Mouse (Mus musculus) stomach, embryonic 14.5 days (tissue): ENCODE data around the gene Eng. TPM values are rescaled to one million over a fixed set of nuclear protein-coding genes. Genes with fewer than 3 reads are reported as not detected.

Experiments
- ATAC-seq: fragments of 200-750 bp; cut with Nextera tagmentation; 2 replicates; pipeline ENCODE4 v1.8.0; 2017; ENCODE audit warnings: low read depth, moderate TSS enrichment; ENCODE audit not compliant: insufficient number of reproducible peaks, insufficient read depth, low FRiP score
- H3K27ac ChIP-seq: fragments of 300-500 bp; sonication (generic); 2 replicates; pipeline ENCODE4 v1.5.1; 2014; ENCODE audit warnings: mild to moderate bottlenecking, low read length, moderate library complexity, mixed read lengths
- H3K27me3 ChIP-seq: fragments of 300-500 bp; sonication (generic); 2 replicates; pipeline ENCODE4 v1.6.1; 2014; ENCODE audit warnings: low read length, control low read depth, mixed read lengths; ENCODE audit not compliant: control insufficient read depth, insufficient read depth
- H3K36me3 ChIP-seq: fragments of 300-500 bp; sonication (generic); 2 replicates; pipeline ENCODE4 v1.6.1; 2014; ENCODE audit warnings: mild to moderate bottlenecking, control low read depth, low read length, moderate library complexity, mixed read lengths; ENCODE audit not compliant: control insufficient read depth, insufficient read depth
- H3K4me1 ChIP-seq: fragments of 300-500 bp; sonication (generic); 2 replicates; pipeline ENCODE4 v1.6.1; 2014; ENCODE audit warnings: low read length, control low read depth, mixed read lengths; ENCODE audit not compliant: control insufficient read depth, insufficient read depth
- H3K4me2 ChIP-seq: fragments of 300-500 bp; sonication (generic); replicated peaks from 2 replicates; pipeline ENCODE4 v1.6.1; 2014; ENCODE audit warnings: low read depth, low read length, control low read depth
- H3K4me3 ChIP-seq: fragments of 300-500 bp; sonication (generic); 2 replicates; pipeline ENCODE4 v1.5.1; 2014; ENCODE audit warnings: low read depth, low read length, control low read depth
- H3K9ac ChIP-seq: fragments of 300-500 bp; sonication (generic); replicated peaks from 2 replicates; pipeline ENCODE4 v1.6.1; 2014; ENCODE audit warnings: low read depth, mild to moderate bottlenecking, control low read depth, low read length, moderate library complexity, mixed read lengths
- H3K9me3 ChIP-seq: fragments of 300-500 bp; sonication (generic); 2 replicates; pipeline ENCODE4 v1.6.1; 2016; ENCODE audit warnings: low read depth, low read length, control low read depth; ENCODE audit not compliant: control insufficient read depth
- WGBS: fragments of 180-500 bp; shearing (Covaris S2); extraction: QIAGEN DNeasy Blood & Tissue Kit; methylation state at CpG from one replicate; pipeline ENCODE4 v1.1.7; 2014; 5-methylcytosine and 5-hydroxymethylcytosine counted together
- microRNA counts: library from miRNA; unstranded; fragments of <30 nt; microRNA quantifications from one replicate; lab custom pipeline; 2016
- microRNA-seq: library from miRNA; unstranded; fragments of <30 nt; microRNA quantifications from one replicate; pipeline ENCODE4, GENCODE M21; 2016
- polyA plus RNA-seq: library from polyadenylated mRNA; unstranded; fragments of >200 nt; fragmentation: Nextera tagmentation; extraction: Ambion mirVana; gene quantifications from 2 replicates; pipeline ENCODE4 v1.2.1, GENCODE M21; 2014

Gene Eng
- polyA plus RNA-seq, 1 experiment from 2014 or later, result 49.1 TPM

- Histone ChIP-seq H3K4me2 (no peak overlapping the region), H3K4me1 (peaks cover 27% of the 10 kb centered on the region), H3K9ac (no peak overlapping the region), H3K27ac (peak overlapping the region; percentile 27; the same call in 1 of the 2 replicates), H3K9me3 (no peaks in the 10 kb centered on the region), H3K4me3 (no peak overlapping the region), H3K27me3 (no peaks in the 10 kb centered on the region), H3K36me3 (no peaks in the 10 kb centered on the region; the same call in 1 of the 2 replicates)
- no peak for ATAC-seq
- 74% methylated on average over 16 of the region's 16 CpGs for WGBS
Observed at GRCm38 (mm10) chr2:32724832-32725790, 78.7 kb downstream of the Eng start.

DNA sequence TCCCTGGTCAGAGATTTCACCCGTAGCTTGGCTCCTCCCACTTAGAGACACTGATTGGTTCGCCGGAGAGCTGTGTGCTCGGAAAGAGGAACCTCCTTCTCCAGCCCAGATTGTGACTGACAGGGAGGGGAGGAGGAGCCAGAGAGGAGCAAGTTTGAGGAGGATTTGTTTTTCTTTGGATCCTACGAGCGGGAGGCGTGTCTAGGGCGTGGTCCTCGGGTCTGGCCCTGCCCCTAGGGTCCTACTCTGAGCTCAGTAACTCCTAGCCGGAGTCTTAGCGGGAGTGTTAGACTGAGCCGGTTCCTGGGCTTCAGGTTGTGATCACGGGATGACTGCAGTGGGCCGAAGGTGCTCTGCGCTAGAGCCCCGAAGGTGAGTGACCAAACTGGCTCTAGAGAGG, 81.0 kb downstream of the Eng start:
- 1% methylated on average over 16 of the region's 16 CpGs for WGBS
- peak overlapping the region; percentile 29 for H3K4me3 ChIP-seq
- H3K36me3 ChIP-seq, result no peaks in the 10 kb centered on the region; the same call in 1 of the 2 replicates
- H3K9ac ChIP-seq, result 0 out of 2 replicates have a peak overlapping the region, but pooled peaks have one; percentile 11
- H3K4me1 ChIP-seq, result peaks cover 25% of the 10 kb centered on the region
- H3K27ac ChIP-seq, result peak overlapping the region; percentile 28; the same call in 1 of the 2 replicates
- H3K9me3 ChIP-seq, result no peaks in the 10 kb centered on the region
- ATAC-seq, result peak; percentile 93
- peak overlapping the region; percentile 51 for H3K4me2 ChIP-seq
- no peaks in the 10 kb centered on the region for H3K27me3 ChIP-seq

DNA sequence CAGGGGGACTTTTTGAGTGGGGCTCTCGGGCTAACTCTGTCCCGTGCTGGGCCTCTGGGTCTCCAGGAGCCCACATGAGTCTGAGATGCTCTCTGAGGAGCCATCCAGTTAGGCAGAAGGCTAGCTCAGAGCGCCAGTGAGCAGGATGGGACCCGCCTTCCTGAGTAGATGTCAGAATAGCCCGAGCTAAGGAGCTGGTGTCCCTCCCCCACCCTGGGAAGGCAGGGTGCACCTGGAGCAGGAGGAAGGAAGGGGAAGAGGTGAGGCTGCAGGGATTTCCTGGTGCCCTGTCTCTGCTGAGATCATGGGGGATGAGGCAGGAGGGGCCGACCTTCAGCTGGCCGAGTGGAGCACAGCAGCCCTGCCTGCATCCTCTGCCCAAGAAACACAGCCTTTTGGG, 82.1 kb downstream of the Eng start:
- Histone ChIP-seq H3K9me3 (no peaks in the 10 kb centered on the region), H3K4me3 (peak overlapping the region; percentile 29), H3K36me3 (no peaks in the 10 kb centered on the region; the same call in 1 of the 2 replicates), H3K27me3 (no peaks in the 10 kb centered on the region), H3K27ac (peak overlapping the region; percentile 58; the same call in 1 of the 2 replicates), H3K4me2 (peak overlapping the region; percentile 51), H3K9ac (peak overlapping the region; percentile 10; the same call in 1 of the 2 replicates), H3K4me1 (peaks cover 26% of the 10 kb centered on the region)
- 46% methylated on average over 7 of the region's 7 CpGs for WGBS
- no peak for ATAC-seq

DNA sequence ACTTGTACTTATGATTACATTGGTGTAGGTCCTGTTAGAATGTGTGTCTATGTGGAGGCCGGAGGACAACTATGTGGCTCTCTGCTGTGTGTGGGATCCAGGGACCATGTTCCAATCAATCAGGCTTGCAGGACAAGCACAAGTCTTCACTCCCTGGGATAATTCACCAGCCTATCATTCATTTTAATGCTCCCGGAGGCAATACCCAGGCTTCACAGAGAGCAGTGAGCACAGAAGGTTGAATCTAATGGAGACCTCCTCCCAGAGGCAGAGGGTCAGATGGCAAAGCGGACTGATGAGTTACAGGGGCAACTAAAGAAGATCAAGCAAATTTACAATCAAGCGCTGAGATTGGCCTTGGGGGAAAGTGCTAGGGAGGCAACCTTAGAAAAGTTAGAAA, 83.2 kb downstream of the Eng start:
- Histone ChIP-seq H3K4me3 (peak overlapping the region; percentile 8; the same call in 1 of the 2 replicates), H3K36me3 (no peaks in the 10 kb centered on the region; the same call in 1 of the 2 replicates), H3K9me3 (no peaks in the 10 kb centered on the region), H3K27me3 (no peaks in the 10 kb centered on the region), H3K4me1 (peaks cover 28% of the 10 kb centered on the region), H3K27ac (peak overlapping the region; percentile 58; the same call in 1 of the 2 replicates), H3K9ac (no peak overlapping the region), H3K4me2 (peak overlapping the region; percentile 51)
- 70% methylated on average over 4 of the region's 4 CpGs for WGBS
- ATAC-seq, result no peak

- Histone ChIP-seq H3K4me1 (peaks cover 35% of the 10 kb centered on the region), H3K4me2 (peak overlapping the region; percentile 51), H3K9ac (no peak overlapping the region), H3K9me3 (no peaks in the 10 kb centered on the region), H3K4me3 (no peak overlapping the region), H3K36me3 (no peaks in the 10 kb centered on the region; the same call in 1 of the 2 replicates), H3K27ac (peak overlapping the region; percentile 83), H3K27me3 (no peaks in the 10 kb centered on the region)
- ATAC-seq, result no peak
- 22% methylated on average over 11 of the region's 11 CpGs for whole genome bisulfite sequencing
Observed at GRCm38 (mm10) chr2:32730854-32731253, 84.5 kb downstream of the Eng start.

- Histone ChIP-seq H3K4me2 (0 out of 2 replicates have a peak overlapping the region, but pooled peaks have one; percentile 13), H3K9me3 (no peaks in the 10 kb centered on the region), H3K4me1 (peaks cover 38% of the 10 kb centered on the region), H3K27ac (peak overlapping the region; percentile 83), H3K9ac (no peak overlapping the region), H3K27me3 (no peaks in the 10 kb centered on the region), H3K36me3 (no peaks in the 10 kb centered on the region; the same call in 1 of the 2 replicates), H3K4me3 (no peak overlapping the region)
- ATAC-seq, result no peak
- 50% methylated on average over 4 of the region's 4 CpGs for WGBS
Observed at GRCm38 (mm10) chr2:32731911-32732310, 85.5 kb downstream of the Eng start.

MicroRNA genes within 50 kb of the gene (microRNA counts, 519-probe panel; counts per million panel counts)
- microRNA mmu-miR-1954 (lab: Ali Mortazavi, UCI) (not detected), microRNA mmu-miR-2861 (lab: Ali Mortazavi, UCI) (1,467 counts per million, percentile 8 among the panel's probes with 10 or more counts)

Small RNA genes within 50 kb of the gene (microRNA-seq; reads per million reads assigned to microRNA genes)
- gene Gm47291 (not detected), gene Mir1954 (not detected), gene Mir2861 (not detected), gene Mir3960 (not detected), gene Mir8093 (not detected)

Other genes with a start within 250 kb of the Eng start
- 5.6 TPM in 2 replicates for gene Naif1, start 196.1 kb upstream of the Eng start, polyA plus RNA-seq
- gene Slc25a25, start 195.2 kb upstream of the Eng start, polyA plus RNA-seq, result 13.7 and 14.1 TPM in 2 replicates
- gene Fam102a, start 111.3 kb upstream of the Eng start, polyA plus RNA-seq, result 10.6 and 14.0 TPM in 2 replicates
- 122 TPM in 2 replicates for gene Dpm2, start 75.7 kb upstream of the Eng start, polyA plus RNA-seq
- 0.46 and 1.4 TPM in 2 replicates for gene Pip5kl1, start 71.8 kb upstream of the Eng start, polyA plus RNA-seq
- gene 9430097D07Rik, start 70.9 kb upstream of the Eng start, polyA plus RNA-seq, result 0.22 TPM in 1 of 2 replicates, not detected in the other
- gene St6galnac4, start 59.5 kb upstream of the Eng start, polyA plus RNA-seq, result 17.0 and 18.1 TPM in 2 replicates
- gene St6galnac6, start 46.9 kb upstream of the Eng start, polyA plus RNA-seq, result 7.4 and 7.9 TPM in 2 replicates
- 16.7 and 17.1 TPM in 2 replicates for gene Ak1, start 24.8 kb upstream of the Eng start, polyA plus RNA-seq
- 25.9 and 27.1 TPM in 2 replicates for gene Fpgs, start 57.5 kb downstream of the Eng start, polyA plus RNA-seq
- gene Cdk9, start 66.5 kb downstream of the Eng start, polyA plus RNA-seq, result 78.6 and 80.8 TPM in 2 replicates
- 28.2 and 28.4 TPM in 2 replicates for gene Sh2d3c, start 74.5 kb downstream of the Eng start, polyA plus RNA-seq
- gene 6330409D20Rik, start 94.4 kb downstream of the Eng start, polyA plus RNA-seq, result 0.67 and 0.77 TPM in 2 replicates
- 71.3 and 75.7 TPM in 2 replicates for gene Tor2a, start 110.6 kb downstream of the Eng start, polyA plus RNA-seq
- 0.13 and 0.64 TPM in 2 replicates for gene Ttc16, start 129.0 kb downstream of the Eng start, polyA plus RNA-seq
- 4.3 and 5.6 TPM in 2 replicates for gene Ptrh1, start 129.2 kb downstream of the Eng start, polyA plus RNA-seq
- gene Cfap157, start 137.8 kb downstream of the Eng start, polyA plus RNA-seq, result 0.21 and 0.75 TPM in 2 replicates
- gene Stxbp1, start 200.7 kb downstream of the Eng start, polyA plus RNA-seq, result 22.6 and 23.5 TPM in 2 replicates
- gene Fam129b, start 229.5 kb downstream of the Eng start, polyA plus RNA-seq, result 31.9 and 34.7 TPM in 2 replicates